Mouse (Mus musculus): ENCODE measurements around the gene Csnk1g2.
"Not testable (repeated sequence)": the region's sequence is repeated elsewhere in the genome, so short reads cannot be mapped to it uniquely, and the experiment has no call there.

Csnk1g2 gene

GRCm38 (mm10) chr10:80602698-80603325 is 19.8 kb upstream of the Csnk1g2 start, which contains the start of the genes Scamp4 and Adat3:
Gene Scamp4, plus strand, starts transcription at chr10:80602872.
Gene Adat3, plus strand, starts transcription at chr10:80602880.
- DNase-seq, result peak; percentile 95 to 96

GRCm38 (mm10) chr10:80603364-80603763 is 19.3 kb upstream of the Csnk1g2 start:
- no peak for DNase-seq

GRCm38 (mm10) chr10:80604001-80604509 is 18.6 kb upstream of the Csnk1g2 start:
- no peak for DNase-seq

GRCm38 (mm10) chr10:80604988-80605387 is 17.6 kb upstream of the Csnk1g2 start:
- DNase-seq, result no peak

- DNase-seq, result not testable (repeated sequence)
Measured at GRCm38 (mm10) chr10:80605721-80606120, 16.9 kb upstream of the Csnk1g2 start, which contains the start of gene Gm49322. Gene Gm49322, plus strand, starts transcription at chr10:80606021.

- no peak for DNase-seq
Measured at GRCm38 (mm10) chr10:80606306-80606705, 16.3 kb upstream of the Csnk1g2 start.

GRCm38 (mm10) chr10:80606737-80607350 is 15.8 kb upstream of the Csnk1g2 start:
- no peak for DNase-seq

GRCm38 (mm10) chr10:80608435-80608834 is 14.2 kb upstream of the Csnk1g2 start:
- DNase-seq, result no peak

- no peak for DNase-seq
Measured at GRCm38 (mm10) chr10:80609269-80609924, 13.2 kb upstream of the Csnk1g2 start.

- DNase-seq, result no peak
Measured at GRCm38 (mm10) chr10:80610116-80610785, 12.4 kb upstream of the Csnk1g2 start.

- DNase-seq, result peak; percentile 72 to 76
Measured at GRCm38 (mm10) chr10:80611024-80611423, 11.6 kb upstream of the Csnk1g2 start.

GRCm38 (mm10) chr10:80611905-80612304 is 10.7 kb upstream of the Csnk1g2 start:
- no peak for DNase-seq

- no peak for DNase-seq
Measured at GRCm38 (mm10) chr10:80613821-80614220, 8.8 kb upstream of the Csnk1g2 start.

GRCm38 (mm10) chr10:80614351-80614750 is 8.3 kb upstream of the Csnk1g2 start:
- no peak for DNase-seq

- peak; percentile 70 to 84 for DNase-seq
Measured at GRCm38 (mm10) chr10:80618181-80618580, 4.5 kb upstream of the Csnk1g2 start.

- no peak for DNase-seq
Measured at GRCm38 (mm10) chr10:80619465-80620244, 3.0 kb upstream of the Csnk1g2 start.

GRCm38 (mm10) chr10:80620365-80620764 is 2.3 kb upstream of the Csnk1g2 start:
- no peak for DNase-seq

GRCm38 (mm10) chr10:80620796-80621689 is 1.6 kb upstream of the Csnk1g2 start:
- no peak for DNase-seq

- DNase-seq, result no peak
Measured at GRCm38 (mm10) chr10:80621690-80621939, 1.0 kb upstream of the Csnk1g2 start.

- DNase-seq, result peak; percentile 99
Measured at GRCm38 (mm10) chr10:80621940-80622660, 538 bp upstream of the Csnk1g2 start.
